ENCODE assay signal across 9 mouse cellular contexts in genomic region chr16:33751152-33751551, GRCm38 (mm10). TPM values are rescaled to one million over a fixed set of nuclear protein-coding genes. Genes with fewer than 3 reads are reported as not detected.
A peak's percentile ranks its signal among the peaks of the same experiment; 100 is the strongest.
DNase-seq lines count a peak whose midpoint lies in the region; ATAC-seq and TF ChIP-seq lines count a peak whose summit lies in the region.
"Had no signal": no experiment of that assay in that cellular context is flagged by ENCODE, and none has a peak within 500 bp of the region (broad histone marks: within the 10 kb centered on the region; RNA-seq: fewer than 3 reads in every experiment).

No protein-coding gene starts in this region.

- intact Hi-C loops in heart, adult 2 months (cut with DNase I): no loop called here

- peaks cover 4% of the 10 kb centered on the region; the same call in 1 of the 2 replicates for H3K4me1 ChIP-seq in heart, embryonic 12.5 days (replicated peaks)
- H3K4me1 ChIP-seq in heart, adult 2 months (ENCODE audit: control insufficient read depth, insufficient read depth, low read length): peaks cover 2% of the 10 kb centered on the region; the same call in 1 of the 2 replicates
- peaks cover 24% of the 10 kb centered on the region for H3K4me1 ChIP-seq in E14TG2a.4 (replicated peaks; ENCODE audit: low read depth, low read length)
- H3K4me1 ChIP-seq in intestine, embryonic 14.5 days (replicated peaks; ENCODE audit: control insufficient read depth, insufficient read depth, low read length): no peaks in the 10 kb centered on the region
- no peaks in the 10 kb centered on the region for H3K4me1 ChIP-seq in forebrain, embryonic 10.5 days

- peaks cover 86% of the 10 kb centered on the region for H3K36me3 ChIP-seq in heart, embryonic 12.5 days
- peaks cover 19% of the 10 kb centered on the region for H3K36me3 ChIP-seq in heart, adult 2 months (ENCODE audit: control insufficient read depth, insufficient read depth, low read length)
- H3K36me3 ChIP-seq in E14TG2a.4 (ENCODE audit: insufficient read depth, low read length): no peaks in the 10 kb centered on the region
- peaks cover 24% of the 10 kb centered on the region for H3K36me3 ChIP-seq in intestine, embryonic 14.5 days (ENCODE audit: control insufficient read depth, insufficient read depth, low read length)
- H3K36me3 ChIP-seq in macrophage (ENCODE audit: inconsistent target): no peaks in the 10 kb centered on the region
- peaks cover 96% of the 10 kb centered on the region for H3K36me3 ChIP-seq in forebrain, embryonic 10.5 days (replicated peaks)

- no peak overlapping the region for H3K9ac ChIP-seq in heart, embryonic 12.5 days
- H3K9ac ChIP-seq in heart, adult 2 months (ENCODE audit: low read depth, low read length): no peak overlapping the region
- no peak overlapping the region for H3K9ac ChIP-seq in intestine, embryonic 14.5 days (ENCODE audit: low read length)

- H3K27me3 ChIP-seq in heart, embryonic 12.5 days (replicated peaks): no peaks in the 10 kb centered on the region
- no peaks in the 10 kb centered on the region for H3K27me3 ChIP-seq in heart, adult 2 months (ENCODE audit: control insufficient read depth, insufficient read depth, low read length)
- H3K27me3 ChIP-seq in E14TG2a.4 (ENCODE audit: insufficient read depth, low read length): peaks cover 22% of the 10 kb centered on the region
- no peaks in the 10 kb centered on the region for H3K27me3 ChIP-seq in intestine, embryonic 14.5 days (replicated peaks; ENCODE audit: control insufficient read depth, insufficient read depth, low read length)
- H3K27me3 ChIP-seq in forebrain, embryonic 10.5 days (ENCODE audit: poor library complexity, severe bottlenecking): no peaks in the 10 kb centered on the region

- H3K9me3 ChIP-seq in heart, embryonic 12.5 days (replicated peaks): no peaks in the 10 kb centered on the region
- H3K9me3 ChIP-seq in E14TG2a.4 (ENCODE audit: low read length): no peaks in the 10 kb centered on the region
- no peaks in the 10 kb centered on the region for H3K9me3 ChIP-seq in intestine, embryonic 14.5 days (ENCODE audit: control insufficient read depth, low read length)
- H3K9me3 ChIP-seq in forebrain, embryonic 10.5 days: no peaks in the 10 kb centered on the region

- TF ChIP-seq CTCF in heart, adult 2 months (IDR thresholded peaks at IDR 0.05): no peak
- no peak for TF ChIP-seq CTCF in E14TG2a.4 (conservative IDR thresholded peaks at IDR 0.05; ENCODE audit: low read length)

- no peak for DNase-seq in heart, adult 2 months
- DNase-seq in intestine, embryonic 14.5 days (ENCODE audit: low spot score): no peak
- DNase-seq in right cerebral cortex, adult 2 months (ENCODE audit: low spot score in 2 of 2): no peak
- DNase-seq in forebrain, embryonic 10.5 days (ENCODE audit: extremely low spot score, low spot score): no peak
- DNase-seq in retina, embryonic 14.5 days (ENCODE audit: low spot score): no peak
- DNase-seq: right cerebral cortex, postnatal 14 days had no signal

- H3K79me2 ChIP-seq in heart, adult 2 months (replicated peaks; ENCODE audit: control insufficient read depth, insufficient read depth, low read length): no peaks in the 10 kb centered on the region
- H3K79me2 ChIP-seq in macrophage (ENCODE audit: inconsistent target): no peaks in the 10 kb centered on the region

- TF ChIP-seq EP300 in heart, adult 2 months (IDR thresholded peaks at IDR 0.05; ENCODE audit: insufficient read depth, low read depth, low read length): no peak

- WGBS in heart, embryonic 12.5 days: 30% methylated on average over 13 of the region's 13 CpGs
- 62% methylated on average over 13 of the region's 13 CpGs for WGBS in heart, adult 2 months
- WGBS in intestine, embryonic 14.5 days: 28% methylated on average over 13 of the region's 13 CpGs
- WGBS in macrophage (ENCODE audit: missing documents): 16% methylated on average over 13 of the region's 13 CpGs
- WGBS in forebrain, embryonic 10.5 days: 54% methylated on average over 13 of the region's 13 CpGs

- TF ChIP-seq POLR2A in heart, adult 2 months (IDR thresholded peaks at IDR 0.05; ENCODE audit: insufficient read depth, low read depth, low read length): no peak

- no peak overlapping the region for H3K27ac ChIP-seq in heart, embryonic 12.5 days (ENCODE audit: poor library complexity, severe bottlenecking)
- H3K27ac ChIP-seq in heart, adult 2 months: no peak overlapping the region
- H3K27ac ChIP-seq in intestine, embryonic 14.5 days (ENCODE audit: low read depth): no peak overlapping the region
- peak overlapping the region; percentile 82 for H3K27ac ChIP-seq in macrophage
- no peak overlapping the region for H3K27ac ChIP-seq in forebrain, embryonic 10.5 days

- H3K4me3 ChIP-seq in heart, embryonic 12.5 days: no peak overlapping the region
- H3K4me3 ChIP-seq in heart, adult 2 months: no peak overlapping the region
- H3K4me3 ChIP-seq in E14TG2a.4 (replicated peaks; ENCODE audit: low read length) (peak overlapping the region; percentile 69), macrophage (ENCODE audit: inconsistent target) (no peak overlapping the region)
- H3K4me3 ChIP-seq in intestine, embryonic 14.5 days (ENCODE audit: low read depth, low read length): no peak overlapping the region
- no peak overlapping the region for H3K4me3 ChIP-seq in forebrain, embryonic 10.5 days

- peak overlapping the region; percentile 36; the same call in 1 of the 2 replicates for H3K4me2 ChIP-seq in heart, embryonic 12.5 days
- H3K4me2 ChIP-seq in intestine, embryonic 14.5 days (ENCODE audit: low read length): peak overlapping the region; percentile 10; the same call in 1 of the 2 replicates

- ATAC-seq in heart, embryonic 12.5 days (ENCODE audit: insufficient number of reproducible peaks, low FRiP score): no peak
- 0 out of 2 replicates have a peak, but pooled peaks have one; percentile 34 for ATAC-seq in intestine, embryonic 14.5 days (replicated peaks; ENCODE audit: low FRiP score, low TSS enrichment, low read depth)

RNA-seq across cellular contexts. Expression of gene Muc13, which starts 42.7 kb away (rescaled TPM):
- polyA plus RNA-seq in heart, embryonic 12.5 days (2016; fragmentation: Nextera tagmentation; extraction: Ambion mirVana): 0.12 and 0.24 TPM in 2 replicates
- not detected for total RNA-seq in heart, adult 2 months (2021)
- polyA plus RNA-seq in heart, adult 2 months (2012; rRNA removed): 0.15 and 0.33 TPM in 2 replicates
- 103 and 105 TPM in 2 replicates for polyA plus RNA-seq in intestine, embryonic 14.5 days (2014; fragmentation: Nextera tagmentation; extraction: Ambion mirVana)
- not detected for total RNA-seq in macrophage (2018; cell fraction: chromatin; rRNA removed)
- under 1 TPM in 3 of 26 experiments, not detected in 23; 0.04 to 0.07 (median 0.05) TPM for total RNA-seq in macrophage (2018; cell fraction: cytosol; rRNA removed)
- under 1 TPM in 1 of 26 experiments, not detected in 25; 0.20 TPM for total RNA-seq in macrophage (2018; cell fraction: nucleus; rRNA removed)
- polyA plus RNA-seq in macrophage (2018): 0.04 TPM in 1 of 3 replicates, not detected in the others
- polyA plus RNA-seq in forebrain, embryonic 10.5 days (2016; fragmentation: Nextera tagmentation; extraction: Ambion mirVana): 0.24 and 0.38 TPM in 2 replicates

Comparison
In these comparisons a context has a peak if more than half of its experiments do, and no peak if none do; other contexts are left out.
1. RNA of gene Muc13, which starts 42.7 kb away (polyA plus RNA-seq): 103 to 105 TPM in intestine, embryonic 14.5 days; 0.15 to 0.33 TPM in heart, adult 2 months, 0.12 to 0.24 TPM in heart, embryonic 12.5 days, 0.24 to 0.38 TPM in forebrain, embryonic 10.5 days and 0.04 TPM in macrophage; every median in the first group is over 10 times any median in the second.